Mouse (Mus musculus): ENCODE data around the gene Amph.
"Not testable (repeated sequence)": the region's sequence is repeated elsewhere in the genome, so short reads cannot be mapped to it uniquely, and the experiment has no call there.

Gene Amph

DNA sequence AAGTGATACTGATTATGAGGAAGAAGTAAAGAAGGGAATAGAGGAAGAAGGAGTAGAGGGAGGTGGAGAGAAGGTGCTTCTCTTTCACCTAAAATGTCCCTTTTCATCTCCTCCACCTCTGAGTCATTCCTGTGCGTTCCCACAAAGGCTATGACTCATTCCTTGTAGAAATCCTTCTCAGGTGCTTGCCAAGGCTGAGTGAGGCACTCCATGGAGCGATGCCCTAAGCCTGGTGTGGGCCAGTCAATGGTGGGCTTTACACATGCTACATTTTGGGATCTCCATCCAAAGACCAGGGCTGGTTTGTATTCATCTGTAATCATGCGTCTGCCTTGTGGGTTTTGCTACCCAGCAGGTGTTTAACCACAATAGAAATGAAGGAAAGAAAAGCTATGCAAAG, 78.9 kb downstream of the Amph start:
- no peak for DNase-seq

DNA sequence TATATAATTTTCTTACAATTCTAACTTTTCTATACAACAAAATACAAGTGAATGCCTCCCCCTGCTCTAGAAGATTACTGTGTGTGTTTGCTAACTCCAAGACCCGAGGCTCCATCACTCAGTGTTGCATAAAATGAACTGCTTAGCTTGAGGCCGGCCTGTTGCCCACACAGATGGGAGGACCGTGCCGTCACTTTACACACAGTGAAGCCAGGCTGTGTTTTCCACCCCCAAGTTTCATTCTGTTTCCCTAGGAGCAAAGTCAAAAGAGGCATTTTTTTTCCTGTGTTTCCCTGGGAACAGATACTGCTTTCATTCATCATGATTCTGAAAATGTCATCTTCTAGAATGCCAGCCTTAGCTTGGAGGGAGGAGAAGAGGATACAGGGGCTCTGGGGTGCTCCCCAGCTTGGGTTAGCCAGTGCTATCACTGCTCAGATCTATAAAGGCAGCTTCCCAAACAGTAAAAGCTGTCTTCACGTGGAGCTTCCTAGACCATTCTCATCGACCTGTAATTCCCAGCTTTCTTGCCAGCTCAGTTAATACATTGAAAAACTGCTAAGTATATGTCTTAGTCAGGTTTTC, 79.9 kb downstream of the Amph start:
- DNase-seq: no peak

DNA sequence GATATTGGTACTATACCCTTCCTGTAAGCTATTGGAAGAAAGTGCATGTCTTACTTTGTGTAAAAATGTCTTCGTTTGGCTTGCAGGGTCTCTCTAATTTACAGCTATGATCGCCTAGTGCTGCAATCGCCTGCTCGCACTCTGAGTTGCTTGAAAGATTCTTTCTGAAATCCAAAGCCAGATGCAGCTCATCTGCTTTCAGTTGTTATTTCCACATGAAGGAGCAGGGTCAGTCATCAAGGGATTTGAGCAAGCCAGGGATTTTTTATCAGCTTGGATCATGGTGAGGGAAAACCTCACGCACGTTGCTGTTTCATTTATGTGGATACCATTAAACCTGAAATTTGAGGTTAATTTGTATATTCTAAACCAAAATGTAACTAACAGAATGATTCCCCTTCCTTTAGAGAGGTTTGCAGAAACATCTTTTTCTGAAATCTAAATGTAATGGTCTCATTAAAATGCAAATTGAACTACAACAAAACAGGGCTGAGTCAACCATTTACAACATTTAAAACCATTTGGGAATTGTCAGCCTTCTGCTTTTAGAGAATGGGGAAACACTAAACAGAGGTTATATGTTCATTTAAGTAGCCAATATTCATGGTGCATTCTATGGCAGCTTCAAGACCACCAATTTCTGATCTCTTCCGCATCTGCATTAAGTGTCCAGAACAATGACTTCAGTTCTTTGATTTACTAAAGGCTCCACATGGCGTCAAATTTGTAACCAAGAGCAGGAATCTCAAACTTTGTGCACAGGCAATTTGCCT, 84.1 kb downstream of the Amph start:
- no peak for DNase-seq

DNA sequence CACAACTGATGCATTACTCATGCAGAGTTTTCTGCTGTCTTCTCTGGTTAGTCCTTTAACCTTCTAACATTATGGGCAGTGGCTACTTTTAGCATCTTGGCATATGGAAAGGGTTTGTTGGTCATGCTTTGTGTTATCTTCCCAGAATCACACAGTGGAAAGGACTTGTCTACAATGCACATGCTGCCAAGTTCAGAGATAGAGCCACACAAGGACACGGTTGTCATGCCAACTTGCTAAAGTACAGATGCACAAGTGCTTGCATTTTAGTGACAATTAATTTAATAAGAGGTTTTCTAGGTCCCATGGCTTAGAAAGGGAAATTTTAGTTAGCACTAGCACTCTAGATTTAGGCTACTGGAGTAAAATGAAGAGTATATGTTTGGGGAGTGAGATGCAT, 104.1 kb downstream of the Amph start:
- no peak for DNase-seq

DNA sequence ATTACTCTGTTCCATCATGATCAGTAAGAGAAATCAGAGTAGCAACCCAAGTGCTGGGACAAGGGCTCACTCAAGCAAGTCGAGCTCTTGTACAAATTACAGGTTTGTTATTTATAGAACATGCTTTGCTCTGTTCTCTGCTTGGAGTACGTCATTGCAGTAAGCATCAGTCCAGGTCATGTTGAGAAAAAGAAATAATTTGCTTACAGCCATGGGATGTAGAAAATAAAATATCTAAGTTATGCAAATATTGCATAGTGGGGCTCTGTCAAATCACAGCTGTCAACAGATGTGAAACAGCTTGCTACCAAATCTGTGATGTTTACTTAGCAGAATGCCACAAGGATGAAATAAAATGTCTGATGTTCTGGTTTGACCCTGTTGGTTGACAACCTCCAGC, 106.5 kb downstream of the Amph start:
- DNase-seq: no peak

DNA sequence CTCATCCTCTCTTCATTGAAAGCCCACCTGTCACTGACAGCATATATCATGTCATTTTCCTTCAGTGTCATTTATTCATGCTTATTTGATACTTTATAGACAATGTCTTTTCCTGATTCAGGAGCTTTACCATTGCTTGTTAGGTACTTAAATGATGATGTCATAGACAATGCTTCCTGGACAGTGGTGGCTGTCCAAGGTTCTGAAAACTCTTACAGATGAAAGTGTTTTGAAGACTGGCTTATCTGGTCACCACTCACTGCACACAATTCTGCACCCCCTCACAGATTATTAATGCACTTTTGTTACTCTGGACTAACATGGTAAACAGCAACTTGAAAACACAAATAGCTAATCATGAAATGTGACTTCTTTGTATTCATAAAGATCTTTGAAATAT, 124.3 kb downstream of the Amph start:
- DNase-seq: no peak

DNA sequence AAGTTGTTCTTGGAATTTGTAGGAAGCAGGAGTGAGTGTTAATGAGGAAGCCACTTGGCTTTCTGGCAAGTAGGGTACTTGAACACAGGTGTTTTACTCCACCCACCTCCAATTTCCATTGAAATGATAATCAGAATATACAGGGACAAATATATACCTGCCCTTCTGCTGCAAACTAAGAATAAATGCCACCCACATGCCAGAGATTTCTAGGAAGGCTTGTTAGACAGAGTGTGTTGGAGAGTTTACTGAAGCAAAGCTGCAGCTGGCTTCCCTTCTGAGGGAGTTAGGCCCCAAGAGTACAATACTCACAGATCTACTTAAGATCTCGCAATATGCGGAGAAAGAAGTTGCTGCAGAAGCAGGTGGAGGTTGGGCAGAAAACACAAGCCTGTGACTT, 129.4 kb downstream of the Amph start:
- no peak for DNase-seq

DNA sequence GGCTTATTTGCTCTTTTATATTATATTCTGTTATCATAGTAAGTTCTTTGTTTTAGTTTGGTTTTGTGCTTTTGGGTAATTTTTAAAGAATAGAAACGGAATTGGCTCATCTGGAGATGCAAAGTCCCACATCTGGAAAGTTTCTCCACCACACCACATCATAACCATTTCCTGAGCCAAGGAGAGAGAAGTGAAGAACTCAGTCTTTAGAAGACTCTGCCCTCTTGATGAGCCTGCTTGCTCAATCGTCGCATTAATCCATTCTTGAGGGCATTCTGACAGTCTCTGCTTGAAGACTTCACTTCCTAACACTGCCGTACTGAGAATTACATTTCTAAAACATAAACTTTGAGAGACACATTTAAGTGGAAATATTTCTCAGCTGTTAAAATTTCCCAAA, 133.9 kb downstream of the Amph start:
- no peak for DNase-seq

DNA sequence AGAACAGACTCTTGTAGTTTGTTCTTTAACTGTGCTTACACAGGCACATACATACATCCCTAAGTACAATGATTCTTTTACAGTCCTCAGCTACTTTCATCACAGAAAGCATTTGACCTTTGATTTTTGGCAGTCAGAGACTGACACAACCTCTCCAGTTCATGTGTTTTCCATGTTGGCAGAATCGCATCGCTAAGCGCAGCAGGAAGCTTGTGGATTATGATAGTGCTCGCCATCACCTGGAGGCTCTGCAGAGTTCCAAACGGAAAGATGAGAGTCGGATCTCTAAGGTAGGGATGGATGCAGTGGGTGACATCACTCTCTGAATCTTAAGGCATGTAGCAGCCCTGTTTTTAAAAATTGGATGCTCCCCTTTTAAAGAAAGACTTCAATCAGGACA, 146.6 kb downstream of the Amph start:
- DNase-seq: no peak

DNA sequence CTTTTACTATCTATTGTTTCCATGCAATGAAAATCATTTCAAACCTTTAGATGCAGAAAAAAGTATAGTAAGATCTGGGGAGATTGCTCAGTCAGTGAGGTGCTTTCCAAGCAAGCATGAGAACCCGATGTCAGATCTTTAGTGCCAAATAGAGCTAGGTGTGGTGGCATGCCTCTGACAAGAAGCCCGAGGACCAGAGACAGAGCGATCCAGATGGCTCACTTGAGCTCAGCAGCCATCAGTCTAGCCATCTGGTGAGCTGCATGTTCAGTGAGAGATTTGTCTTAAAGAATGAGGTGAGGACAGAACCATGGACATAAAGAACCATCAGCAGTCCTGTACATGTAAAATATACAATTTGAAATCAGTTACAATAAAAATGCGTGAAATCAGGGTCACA, 149.1 kb downstream of the Amph start:
- no peak for DNase-seq

DNA sequence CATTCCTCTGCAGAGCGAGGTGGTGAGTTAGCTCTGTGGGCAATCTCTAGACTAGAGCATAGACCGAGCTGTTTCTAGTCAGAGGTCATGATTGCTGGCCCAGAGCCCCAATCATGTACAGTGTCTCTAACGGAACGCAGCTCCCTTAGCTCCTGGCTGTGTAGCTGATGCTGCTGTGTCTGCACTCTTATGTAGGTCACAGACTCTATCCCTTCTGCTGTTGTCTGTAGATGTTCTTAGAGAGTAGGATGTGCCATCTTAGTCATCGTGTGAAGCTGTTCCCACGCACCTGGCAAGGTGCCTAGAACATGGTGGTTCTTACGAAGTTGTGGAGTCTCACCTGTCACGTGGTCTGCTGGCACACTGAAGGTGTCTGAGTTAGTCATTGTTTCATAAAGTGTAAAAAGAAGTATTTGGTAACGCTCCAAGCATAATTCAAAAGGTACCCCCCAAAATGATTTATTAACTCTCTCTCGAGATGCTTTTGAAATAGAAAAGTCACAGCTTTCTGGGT, 153.9 kb downstream of the Amph start:
- peak; percentile 4 for DNase-seq

DNA sequence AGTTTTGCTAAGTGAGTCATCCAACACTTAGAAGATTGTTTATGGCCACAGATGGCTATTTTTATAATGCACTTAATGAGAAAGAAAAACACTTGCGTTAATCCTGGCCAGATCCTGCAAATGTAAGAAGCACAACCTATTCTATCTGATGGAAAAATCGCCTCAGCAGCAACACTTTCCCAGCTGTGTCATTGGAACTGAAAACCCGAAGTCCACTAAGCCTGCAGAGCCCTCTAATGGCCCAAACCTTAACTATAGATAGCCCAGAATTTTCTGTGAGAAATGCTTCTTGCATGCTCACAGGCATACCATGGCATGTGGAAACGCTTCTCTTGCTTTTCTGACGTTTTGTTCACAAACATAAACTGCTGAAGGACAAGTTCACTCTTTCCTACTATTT, 158.4 kb downstream of the Amph start:
- DNase-seq: no peak

DNA sequence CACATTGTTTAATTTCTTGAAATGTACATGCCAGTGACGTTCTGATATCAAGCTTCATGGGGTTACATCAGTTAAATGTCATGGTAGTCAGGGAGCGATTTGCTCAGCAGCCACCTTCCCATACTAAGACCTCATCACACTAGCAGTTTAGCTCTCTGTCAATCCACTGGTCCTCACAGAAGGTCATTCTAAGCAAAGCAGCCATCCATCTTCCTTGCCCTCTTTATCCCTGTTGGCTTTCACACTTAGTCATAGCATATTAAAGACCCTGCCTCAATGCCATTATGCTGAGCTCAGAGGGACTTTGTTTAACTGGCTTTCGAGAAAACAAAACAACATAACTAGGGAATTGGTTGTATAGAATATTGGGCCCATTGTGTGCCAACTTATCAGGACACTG, 161.3 kb downstream of the Amph start:
- DNase-seq: no peak

DNA sequence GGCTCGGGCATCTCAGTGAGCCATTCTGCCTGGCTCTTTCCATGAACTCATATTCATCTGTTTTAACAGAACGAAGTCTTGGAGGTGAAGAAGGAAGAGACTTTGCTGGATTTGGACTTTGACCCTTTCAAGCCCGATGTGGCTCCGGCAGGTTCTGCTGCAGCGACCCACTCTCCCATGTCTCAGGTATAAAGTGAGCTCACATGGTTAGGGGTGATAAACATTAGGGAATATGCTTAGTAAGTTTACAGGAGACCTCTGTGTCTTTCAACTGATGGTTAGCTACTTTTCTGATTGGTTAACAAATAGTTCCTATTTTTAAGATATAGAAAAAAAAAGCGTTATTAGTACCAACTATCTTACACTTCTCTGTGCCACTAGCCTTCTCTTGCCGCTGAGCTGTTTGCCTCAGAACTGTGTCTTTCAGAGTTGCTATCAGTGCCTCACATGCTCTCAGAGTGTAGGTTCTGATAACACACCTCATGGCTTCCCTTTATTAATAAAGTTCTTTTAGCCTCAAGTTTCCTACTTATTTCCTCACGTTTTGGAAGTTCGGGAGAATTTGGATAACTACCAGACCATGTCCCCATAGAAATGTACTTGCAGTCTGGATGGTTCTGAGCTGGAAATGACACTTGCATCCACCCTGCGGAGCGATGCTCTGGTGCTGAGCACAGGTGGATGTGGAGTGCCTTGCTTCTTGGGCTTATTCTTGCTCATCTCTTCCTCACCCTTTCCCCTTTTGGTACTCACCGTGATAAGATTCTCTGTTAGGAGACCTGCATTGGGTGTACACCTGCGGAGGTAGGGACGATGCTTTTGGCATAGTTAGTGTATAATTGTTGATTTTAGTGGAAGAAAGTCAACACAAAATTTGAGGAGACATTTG, 165.3 kb downstream of the Amph start:
- no peak for DNase-seq

DNA sequence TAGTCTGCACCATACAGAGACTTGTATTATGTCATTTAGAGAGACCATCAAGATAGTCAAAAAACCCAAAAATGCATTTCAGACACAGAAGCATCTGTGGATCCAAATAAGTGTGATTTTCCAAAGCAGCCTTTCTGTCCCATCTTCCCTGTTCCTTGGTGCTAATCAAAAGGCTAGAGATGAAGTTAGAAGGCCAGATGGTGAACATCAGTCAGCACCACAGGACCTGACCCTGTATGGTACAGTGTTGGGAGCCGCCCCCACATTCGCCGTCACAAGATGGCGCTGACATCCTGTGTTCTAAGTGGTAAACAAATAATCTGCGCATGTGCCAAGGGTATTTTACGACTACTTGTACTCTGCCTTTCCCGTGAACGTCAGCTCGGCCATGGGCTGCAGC, 166.8 kb downstream of the Amph start:
- DNase-seq: not testable (repeated sequence)

DNA sequence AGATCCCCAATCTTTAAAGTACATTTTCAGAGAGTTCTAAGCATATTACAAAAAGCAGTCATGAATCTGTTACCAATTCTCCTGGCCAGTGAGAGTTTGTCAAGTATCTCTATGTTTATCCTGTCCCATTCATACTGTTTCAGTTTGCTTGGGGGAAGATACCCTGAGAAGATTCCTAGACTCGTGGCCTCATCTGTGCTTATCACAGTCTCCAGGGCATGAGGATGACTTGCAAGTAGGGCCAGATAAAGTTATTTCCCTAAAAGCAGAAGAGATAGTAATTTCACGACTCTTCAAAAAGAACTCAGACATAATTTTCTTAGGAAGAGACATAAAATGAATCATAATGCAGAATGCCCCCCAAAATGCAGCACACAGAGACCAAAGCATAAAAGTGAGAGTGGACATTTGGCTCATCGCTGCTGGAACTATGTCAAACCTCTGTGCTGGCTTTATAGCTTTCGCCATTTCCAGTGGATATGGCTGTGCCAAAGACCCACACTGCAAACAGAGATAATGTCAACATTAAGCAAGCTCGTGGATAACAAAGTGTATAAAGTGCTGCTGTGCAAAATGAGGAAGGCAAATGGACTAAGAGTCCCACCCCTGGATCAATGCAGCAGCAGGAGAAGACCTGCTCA, 179.0 kb downstream of the Amph start:
- no peak for DNase-seq

DNA sequence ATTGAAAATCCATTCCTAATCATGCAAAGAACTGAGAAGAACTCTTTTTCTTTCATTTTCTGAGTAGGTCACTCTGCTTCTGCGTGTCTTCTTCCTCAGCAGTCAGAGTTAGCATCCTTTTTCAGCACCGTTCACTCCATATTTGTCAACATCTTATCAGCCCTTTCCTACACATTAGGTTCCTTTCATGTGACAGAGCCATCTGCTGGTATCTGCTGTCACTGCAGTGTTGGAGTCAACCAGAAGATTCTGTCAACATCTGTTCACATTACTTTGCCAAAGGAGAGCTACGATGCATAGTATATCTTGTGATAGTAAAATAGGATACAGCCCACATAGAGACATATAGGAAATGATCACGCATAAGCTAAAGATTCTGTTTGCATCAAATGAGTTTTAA, 185.8 kb downstream of the Amph start:
- peak; percentile 32 for DNase-seq

DNA sequence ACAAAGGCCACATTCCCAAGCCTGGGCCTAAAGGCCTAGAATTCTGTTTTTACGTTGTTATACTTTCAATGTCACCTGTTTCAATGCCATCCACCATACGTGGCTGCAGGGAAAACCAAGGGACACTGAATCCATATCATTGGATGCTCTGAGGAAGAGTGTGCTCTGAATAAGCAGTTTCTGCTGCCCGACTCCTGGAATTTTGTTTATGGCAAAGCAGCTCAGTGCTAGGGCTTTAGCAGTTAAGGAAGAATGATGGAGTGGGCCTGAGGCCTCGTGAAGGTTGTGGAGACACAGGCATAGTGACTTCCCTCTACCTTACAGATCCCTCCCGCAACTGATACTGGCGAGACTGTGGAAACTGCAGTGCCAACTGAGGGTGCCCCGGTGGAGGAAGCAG, 189.2 kb downstream of the Amph start:
- DNase-seq: no peak

DNA sequence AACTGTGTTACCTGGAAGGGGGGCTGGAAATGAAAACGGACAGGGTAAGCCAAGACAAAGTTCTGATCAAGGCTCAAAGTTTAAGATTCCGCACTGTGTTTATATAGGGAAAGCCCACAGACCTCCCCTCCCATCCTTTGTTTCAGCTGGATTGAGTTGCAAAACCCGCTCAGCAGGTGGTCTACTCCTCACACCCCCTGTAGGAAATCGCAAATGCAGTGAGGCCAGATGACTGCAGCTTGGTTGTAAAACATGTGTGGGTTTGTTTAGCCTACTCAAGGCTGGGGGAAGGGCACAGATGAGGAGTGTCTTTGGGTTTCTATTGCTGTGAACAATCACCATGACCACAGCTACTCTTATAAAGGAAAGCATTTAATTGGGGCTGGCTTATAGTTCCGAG, 189.9 kb downstream of the Amph start:
- DNase-seq: no peak

DNA sequence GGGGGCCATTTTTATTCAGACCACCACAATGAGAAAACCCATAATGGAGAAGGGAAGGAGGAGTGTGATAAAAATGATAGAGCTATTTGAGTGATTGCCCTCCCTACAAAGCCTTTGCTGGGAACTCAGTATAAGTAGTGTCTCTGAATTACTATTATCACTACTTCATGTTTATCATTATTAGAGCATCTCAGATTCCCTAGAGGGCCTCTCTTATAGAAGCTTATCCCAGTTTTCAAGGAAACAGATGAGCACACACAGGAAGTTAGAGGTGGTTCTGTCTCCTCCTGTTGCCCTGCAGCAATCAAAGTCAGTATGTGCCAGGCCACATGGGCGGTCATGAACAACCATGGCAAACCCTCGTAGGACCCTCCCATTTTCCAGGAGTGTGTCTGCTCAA, 190.5 kb downstream of the Amph start:
- DNase-seq: no peak

DNA sequence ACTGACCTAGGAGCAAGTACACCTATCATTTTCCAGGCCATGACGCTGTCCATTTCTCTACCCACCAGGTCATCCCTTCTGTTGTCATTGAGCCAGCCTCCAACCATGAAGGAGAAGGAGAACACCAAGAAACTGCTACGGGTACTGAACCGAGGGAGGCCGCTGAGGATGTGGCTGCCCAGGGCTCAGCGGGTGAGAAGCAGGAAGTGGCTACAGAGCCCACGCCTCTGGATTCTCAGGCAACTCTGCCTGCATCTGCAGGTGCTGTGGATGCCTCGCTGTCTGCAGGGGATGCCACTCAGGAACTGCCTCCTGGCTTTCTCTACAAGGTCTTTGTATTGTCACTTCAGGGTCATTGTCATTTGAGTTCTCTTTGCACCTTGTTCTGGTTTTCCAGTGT, 191.1 kb downstream of the Amph start:
- DNase-seq: no peak

DNA sequence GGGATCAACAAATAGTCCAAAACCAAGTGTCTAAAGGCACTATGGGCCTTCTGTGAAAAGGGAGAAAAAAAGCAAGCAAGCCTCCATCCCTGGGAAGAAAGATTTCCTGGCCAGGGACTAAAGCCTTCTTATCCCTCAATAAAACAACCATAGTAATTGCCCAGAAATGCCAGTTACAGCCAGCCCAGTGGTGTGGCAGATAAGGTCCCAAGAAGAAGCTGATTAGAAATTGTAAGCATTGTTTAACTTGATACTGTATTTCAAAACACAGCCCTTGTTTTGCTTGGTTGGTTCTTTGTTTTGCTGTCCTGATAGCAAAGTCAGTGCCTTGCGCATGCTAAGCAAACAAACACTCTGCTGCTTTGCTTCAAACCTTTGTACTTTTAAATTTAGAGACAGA, 191.8 kb downstream of the Amph start:
- DNase-seq: no peak

DNA sequence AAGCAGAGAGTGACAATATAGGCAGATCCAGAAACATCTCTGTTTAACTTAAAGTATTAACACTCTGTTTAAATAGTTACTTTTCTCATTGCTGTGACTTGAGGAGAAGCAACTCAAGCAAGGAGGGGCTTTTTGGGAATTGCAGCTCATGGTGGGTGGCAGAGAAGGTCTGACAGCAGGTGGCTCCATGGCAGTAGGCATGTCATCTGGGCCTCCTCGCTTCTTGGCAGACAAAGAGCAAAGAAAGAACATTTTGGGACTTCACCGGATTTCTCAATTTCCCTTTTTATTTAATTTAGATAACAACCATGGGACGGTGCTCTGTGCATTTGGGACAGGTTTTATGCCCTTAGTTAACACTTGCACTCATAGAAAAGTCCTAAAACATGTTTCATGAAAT, 195.8 kb downstream of the Amph start:
- DNase-seq: no peak
